Mouse (Mus musculus) heart, embryonic 16.5 days (tissue): ENCODE measurements around the gene Clec10a. TPM values are rescaled to one million over a fixed set of nuclear protein-coding genes. Genes with fewer than 3 reads are reported as not detected.

Source experiments
- ATAC-seq: fragments of 200-750 bp; cut with Nextera tagmentation; replicated peaks from 2 replicates; pipeline ENCODE4 v1.8.0; 2017; ENCODE audit warnings: moderate number of reproducible peaks; ENCODE audit not compliant: insufficient read depth, low FRiP score; ENCODE audit errors: extremely low read depth
- H3K27ac ChIP-seq: fragments of 300-500 bp; sonication (generic); 2 replicates; pipeline ENCODE4 v1.5.1; 2014; ENCODE audit warnings: mild to moderate bottlenecking, low read length, control low read depth, moderate library complexity
- H3K27me3 ChIP-seq: fragments of 300-500 bp; sonication (generic); 2 replicates; pipeline ENCODE4 v1.6.1; 2014; ENCODE audit warnings: low read length, mixed read lengths; ENCODE audit not compliant: control insufficient read depth, insufficient read depth
- H3K36me3 ChIP-seq: fragments of 300-500 bp; sonication (generic); 2 replicates; pipeline ENCODE4 v1.6.1; 2014; ENCODE audit not compliant: control insufficient read depth, insufficient read depth
- H3K4me1 ChIP-seq: fragments of 300-500 bp; sonication (generic); 2 replicates; pipeline ENCODE4 v1.6.1; 2014; ENCODE audit warnings: low read length, mixed read lengths; ENCODE audit not compliant: control insufficient read depth, insufficient read depth
- H3K4me2 ChIP-seq: fragments of 300-500 bp; sonication (generic); 2 replicates; pipeline ENCODE4 v1.6.1; 2014; ENCODE audit warnings: low read depth, mild to moderate bottlenecking, control low read depth, low read length
- H3K4me3 ChIP-seq: fragments of 300-500 bp; sonication (generic); 2 replicates; pipeline ENCODE4 v1.5.1; 2014; ENCODE audit warnings: mild to moderate bottlenecking, control low read depth, low read length
- H3K9ac ChIP-seq: fragments of 300-500 bp; sonication (generic); 2 replicates; pipeline ENCODE4 v1.6.1; 2014; ENCODE audit warnings: low read length, control low read depth
- H3K9me3 ChIP-seq: fragments of 300-500 bp; sonication (generic); replicated peaks from 2 replicates; pipeline ENCODE4 v1.6.1; 2016; ENCODE audit warnings: low read length; ENCODE audit not compliant: control insufficient read depth
- WGBS: fragments of 180-500 bp; shearing (Covaris S2); extraction: QIAGEN DNeasy Blood & Tissue Kit; methylation state at CpG from one replicate; pipeline ENCODE4 v1.1.7; 2014; 5-methylcytosine and 5-hydroxymethylcytosine counted together
- polyA plus RNA-seq: library from polyadenylated mRNA; unstranded; fragments of >200 nt; fragmentation: Nextera tagmentation; extraction: Ambion mirVana; gene quantifications from 2 replicates; pipeline ENCODE4 v1.2.1, GENCODE M21; 2015

Gene Clec10a
- polyA plus RNA-seq, 1 experiment from 2014 or later: 1.1 TPM

- ATAC-seq: no peak
- peaks cover 13% of the 10 kb centered on the region for H3K4me1 ChIP-seq
- no peak overlapping the region for H3K4me2 ChIP-seq
- H3K27ac ChIP-seq: no peak overlapping the region
- no peaks in the 10 kb centered on the region for H3K36me3 ChIP-seq
- H3K9me3 ChIP-seq: no peaks in the 10 kb centered on the region
- no peak overlapping the region for H3K4me3 ChIP-seq
- H3K27me3 ChIP-seq: peaks cover 35% of the 10 kb centered on the region
- WGBS: 74% methylated on average over 2 of the region's 2 CpGs
- H3K9ac ChIP-seq: no peak overlapping the region
These were observed 54.7 kb downstream of the Clec10a start for GRCm38 (mm10) chr11:70210681-70211080.

- no peak overlapping the region for H3K27ac ChIP-seq
- 74% methylated on average over 6 of the region's 6 CpGs for WGBS
These were observed 56.0 kb downstream of the Clec10a start for GRCm38 (mm10) chr11:70211972-70212371.

GRCm38 (mm10) chr11:70212423-70212822, 56.4 kb downstream of the Clec10a start, which contains the start of gene Slc16a11:
Gene Slc16a11, plus strand, starts transcription at chr11:70212752.
- ATAC-seq: no peak
- Histone ChIP-seq H3K4me3 (no peak within 1 kb of the TSS; the same call in 1 of the 2 replicates), H3K9me3 (no peaks in the 10 kb centered on the region)

More at GRCm38 (mm10) chr11:70211972-70212371, 56.0 kb downstream of the Clec10a start:
- ATAC-seq: no peak
- Histone ChIP-seq H3K4me2 (no peak overlapping the region), H3K4me1 (peaks cover 13% of the 10 kb centered on the region), H3K36me3 (no peaks in the 10 kb centered on the region), H3K4me3 (no peak overlapping the region), H3K27me3 (peaks cover 47% of the 10 kb centered on the region), H3K9ac (no peak overlapping the region), H3K9me3 (no peaks in the 10 kb centered on the region)

GRCm38 (mm10) chr11:70212896-70213295, 56.9 kb downstream of the Clec10a start:
- peaks cover 51% of the 10 kb centered on the region for H3K27me3 ChIP-seq
- no peaks in the 10 kb centered on the region for H3K9me3 ChIP-seq
- no peak overlapping the region for H3K27ac ChIP-seq
- no peak for ATAC-seq
- no peaks in the 10 kb centered on the region for H3K36me3 ChIP-seq
- no peak overlapping the region for H3K4me3 ChIP-seq
- H3K4me1 ChIP-seq: peaks cover 13% of the 10 kb centered on the region
- H3K4me2 ChIP-seq: no peak overlapping the region
- 13% methylated on average over 9 of the region's 9 CpGs for WGBS
- H3K9ac ChIP-seq: no peak overlapping the region

More at GRCm38 (mm10) chr11:70212423-70212822, 56.4 kb downstream of the Clec10a start, which contains the start of gene Slc16a11:
- WGBS: 45% methylated on average over 6 of the region's 6 CpGs
- H3K9ac ChIP-seq: no peak within 1 kb of the TSS
- no peak within 1 kb of the TSS for H3K27ac ChIP-seq
- peaks cover 51% of the 10 kb centered on the region for H3K27me3 ChIP-seq
- no peaks in the 10 kb centered on the region for H3K36me3 ChIP-seq
- no peak within 1 kb of the TSS for H3K4me2 ChIP-seq
- peaks cover 13% of the 10 kb centered on the region for H3K4me1 ChIP-seq

GRCm38 (mm10) chr11:70213736-70214135, 57.7 kb downstream of the Clec10a start:
- H3K9me3 ChIP-seq: no peaks in the 10 kb centered on the region
- H3K27ac ChIP-seq: no peak overlapping the region
- H3K36me3 ChIP-seq: no peaks in the 10 kb centered on the region
- H3K4me1 ChIP-seq: peaks cover 13% of the 10 kb centered on the region
- peak overlapping the region; percentile 62 for H3K4me2 ChIP-seq
- no peak for ATAC-seq
- H3K4me3 ChIP-seq: peak overlapping the region; percentile 37
- 10% methylated on average over 25 of the region's 26 CpGs for WGBS
- H3K9ac ChIP-seq: peak overlapping the region; percentile 59; the same call in 1 of the 2 replicates
- H3K27me3 ChIP-seq: peaks cover 50% of the 10 kb centered on the region

GRCm38 (mm10) chr11:70214191-70214855, 58.3 kb downstream of the Clec10a start:
- peaks cover 50% of the 10 kb centered on the region for H3K27me3 ChIP-seq
- H3K9me3 ChIP-seq: no peaks in the 10 kb centered on the region
- no peaks in the 10 kb centered on the region for H3K36me3 ChIP-seq
- H3K4me3 ChIP-seq: peak overlapping the region; percentile 37
- ATAC-seq: no peak
- under 1% methylated on average over 46 of the region's 46 CpGs for WGBS
- H3K4me1 ChIP-seq: peaks cover 13% of the 10 kb centered on the region
- H3K9ac ChIP-seq: peak overlapping the region; percentile 59
- peak overlapping the region; percentile 62 for H3K4me2 ChIP-seq
- H3K27ac ChIP-seq: no peak overlapping the region

- 5% methylated on average over 18 of the region's 18 CpGs for WGBS
- Histone ChIP-seq H3K9me3 (no peaks in the 10 kb centered on the region), H3K9ac (no peak overlapping the region), H3K4me3 (peak overlapping the region; percentile 37; the same call in 1 of the 2 replicates), H3K4me1 (peaks cover 13% of the 10 kb centered on the region), H3K27me3 (peaks cover 50% of the 10 kb centered on the region), H3K27ac (no peak overlapping the region), H3K36me3 (no peaks in the 10 kb centered on the region), H3K4me2 (peak overlapping the region; percentile 62)
- ATAC-seq: 0 out of 2 replicates have a peak, but pooled peaks have one; percentile 6
These were observed 58.8 kb downstream of the Clec10a start for GRCm38 (mm10) chr11:70214856-70215209.

GRCm38 (mm10) chr11:70215301-70215700, 59.3 kb downstream of the Clec10a start:
- no peaks in the 10 kb centered on the region for H3K36me3 ChIP-seq
- 16% methylated on average over 22 of the region's 22 CpGs for WGBS
- no peaks in the 10 kb centered on the region for H3K9me3 ChIP-seq
- H3K4me1 ChIP-seq: peaks cover 16% of the 10 kb centered on the region
- H3K4me2 ChIP-seq: no peak overlapping the region
- no peak for ATAC-seq
- H3K27me3 ChIP-seq: peaks cover 50% of the 10 kb centered on the region
- H3K4me3 ChIP-seq: 0 out of 2 replicates have a peak overlapping the region, but pooled peaks have one; percentile 37
- no peak overlapping the region for H3K27ac ChIP-seq
- H3K9ac ChIP-seq: no peak overlapping the region

GRCm38 (mm10) chr11:70216103-70216502, 60.1 kb downstream of the Clec10a start:
- Histone ChIP-seq H3K36me3 (no peaks in the 10 kb centered on the region), H3K27me3 (peaks cover 50% of the 10 kb centered on the region), H3K27ac (no peak overlapping the region), H3K4me2 (no peak overlapping the region), H3K4me1 (peaks cover 20% of the 10 kb centered on the region), H3K9me3 (no peaks in the 10 kb centered on the region), H3K4me3 (no peak overlapping the region), H3K9ac (no peak overlapping the region)
- ATAC-seq: no peak
- 58% methylated on average over 3 of the region's 3 CpGs for WGBS
